Mouse (Mus musculus) ES-E14 (cell line): ENCODE measurements at regions not wholly inside any gene's neighbourhood (a gene's known extent, or its start where the extent isn't known, plus 50 kb on each side); places are given as distances from the start of the nearest gene placed in this dataset.

ENCODE experiments used
- DNase-seq: peaks from one replicate; pipeline ENCODE4 v3.0.0-alpha.2; 2013; ENCODE audit warnings: low read depth, low spot score
- H3K27ac ChIP-seq: 2 replicates; pipeline ENCODE4 v1.5.1; 2012; ENCODE audit warnings: low read depth, mild to moderate bottlenecking, low read length, moderate library complexity, mixed read lengths; ENCODE audit not compliant: poor library complexity, insufficient read depth, severe bottlenecking
- H3K36me3 ChIP-seq: 2 replicates; pipeline ENCODE4 v1.6.1; 2012; ENCODE audit warnings: mild to moderate bottlenecking, low read length, moderate library complexity, mixed read lengths; ENCODE audit not compliant: control insufficient read depth, poor library complexity, insufficient read depth, severe bottlenecking
- H3K4me1 ChIP-seq, 2 experiments: fragments of 150-350 bp in 1 of 2; sonication (generic) in 1 of 2; 2 replicates each; pipeline ENCODE4 v1.6.1; 2012; ENCODE audit warnings: low read length in 2 of 2, mild to moderate bottlenecking in 1 of 2, mixed read lengths in 1 of 2; ENCODE audit not compliant: control insufficient read depth in 2 of 2, insufficient read depth in 2 of 2, poor library complexity in 1 of 2
- H3K4me3 ChIP-seq, 2 experiments: fragments of 150-350 bp in 1 of 2; sonication (generic) in 1 of 2; 2 replicates each; pipeline ENCODE4 v1.5.1; 2012; ENCODE audit warnings: low read length in 2 of 2, low read depth in 1 of 2, mild to moderate bottlenecking in 1 of 2, mixed read lengths in 1 of 2; ENCODE audit not compliant: insufficient read depth in 1 of 2, poor library complexity in 1 of 2, severe bottlenecking in 1 of 2
- H3K9ac ChIP-seq: 2 replicates; pipeline ENCODE4 v1.6.1; 2012; ENCODE audit warnings: low read depth, mild to moderate bottlenecking, low read length, mixed read lengths; ENCODE audit not compliant: poor library complexity, insufficient read depth, severe bottlenecking
- H3K9me3 ChIP-seq: fragments of 150-350 bp; sonication (generic); 2 replicates; pipeline ENCODE4 v1.6.1; 2012; ENCODE audit warnings: low read depth, mild to moderate bottlenecking, low read length; ENCODE audit not compliant: control insufficient read depth, insufficient read depth
- CHD2 ChIP-seq: IDR thresholded peaks from 2 replicates; pipeline ENCODE4 v1.6.1; 2014; ENCODE audit warnings: mild to moderate bottlenecking, low read depth, low read length, inconsistent platforms
- HCFC1 ChIP-seq: IDR thresholded peaks from 2 replicates; pipeline ENCODE4 v1.6.1; 2012; ENCODE audit warnings: low read length, inconsistent platforms, borderline replicate concordance; ENCODE audit not compliant: insufficient read depth
- MAFK ChIP-seq: IDR thresholded peaks from 2 replicates; pipeline ENCODE4 v1.6.1; 2014; ENCODE audit warnings: mild to moderate bottlenecking, low read depth, low read length, inconsistent platforms; ENCODE audit not compliant: insufficient read depth
- ZC3H11A ChIP-seq: IDR thresholded peaks from 2 replicates; pipeline ENCODE4 v1.6.1; 2012; ENCODE audit warnings: low read depth, mild to moderate bottlenecking, inconsistent platforms, low read length, borderline replicate concordance
- ZNF384 ChIP-seq: IDR thresholded peaks from 2 replicates; pipeline ENCODE4 v1.6.1; 2012; ENCODE audit warnings: low read depth, low read length, inconsistent platforms
- in situ Hi-C, 2 experiments: fragments of 600-800 bp; cut with MboI; formaldehyde crosslinking; loops; one replicate each; pipeline ENCODE4 v1.15.1; 2025; ENCODE audit warnings: low sequenced_read_pairs in 2 of 2, inconsistent platforms in 1 of 2; ENCODE audit not compliant: unreplicated experiment in 2 of 2

GRCm38 (mm10) chrX:156989986-156990518, 425.1 kb downstream of the Phex start:
- no peak for DNase-seq
- H3K36me3 ChIP-seq, result no peaks in the 10 kb centered on the region
- H3K9ac ChIP-seq, result no peak overlapping the region
- in situ Hi-C loops, result no loop called here
- H3K4me1 ChIP-seq, result no peaks in the 10 kb centered on the region
- H3K9me3 ChIP-seq, result no peaks in the 10 kb centered on the region
- no peak overlapping the region for H3K4me3 ChIP-seq
- TF ChIP-seq ZC3H11A, result no peak
- TF ChIP-seq MAFK, result no peak
- TF ChIP-seq ZNF384, result no peak
- TF ChIP-seq CHD2, result no peak
- no peak for TF ChIP-seq HCFC1
- no peak overlapping the region for H3K27ac ChIP-seq

GRCm38 (mm10) chrX:156947093-156947492, 468.0 kb downstream of the Phex start:
- Histone ChIP-seq H3K4me1 (no peaks in the 10 kb centered on the region), H3K9ac (no peak overlapping the region), H3K4me3 (no peak overlapping the region), H3K9me3 (no peaks in the 10 kb centered on the region), H3K27ac (no peak overlapping the region), H3K36me3 (no peaks in the 10 kb centered on the region)
- no peak for DNase-seq
- in situ Hi-C loops, result no loop called here
- no peak for TF ChIP-seq HCFC1
- TF ChIP-seq ZNF384, result no peak
- no peak for TF ChIP-seq CHD2
- no peak for TF ChIP-seq MAFK
- TF ChIP-seq ZC3H11A, result no peak

GRCm38 (mm10) chrX:156944223-156944622, 470.9 kb downstream of the Phex start:
- in situ Hi-C loops, result no loop called here
- TF ChIP-seq ZC3H11A (no peak), ZNF384 (no peak), HCFC1 (no peak), MAFK (no peak), CHD2 (no peak)
- no peaks in the 10 kb centered on the region for H3K36me3 ChIP-seq
- no peak overlapping the region for H3K4me3 ChIP-seq
- no peak overlapping the region for H3K9ac ChIP-seq
- no peaks in the 10 kb centered on the region for H3K9me3 ChIP-seq
- no peak overlapping the region for H3K27ac ChIP-seq
- no peak for DNase-seq
- no peaks in the 10 kb centered on the region for H3K4me1 ChIP-seq

GRCm38 (mm10) chrX:156913363-156913762, 501.7 kb downstream of the Phex start:
- no peak overlapping the region for H3K27ac ChIP-seq
- peak; percentile 4 for DNase-seq
- H3K9ac ChIP-seq, result no peak overlapping the region
- H3K36me3 ChIP-seq, result no peaks in the 10 kb centered on the region
- no peaks in the 10 kb centered on the region for H3K4me1 ChIP-seq
- in situ Hi-C loops, result no loop called here
- no peak for TF ChIP-seq HCFC1
- no peak for TF ChIP-seq CHD2
- no peak for TF ChIP-seq ZC3H11A
- TF ChIP-seq ZNF384, result no peak
- no peak for TF ChIP-seq MAFK
- H3K4me3 ChIP-seq, result no peak overlapping the region
- no peaks in the 10 kb centered on the region for H3K9me3 ChIP-seq
